Mouse (Mus musculus): ENCODE data around the gene Zfp53. TPM values are rescaled to one million over a fixed set of nuclear protein-coding genes. Genes with fewer than 3 reads are reported as not detected.
"Not testable (repeated sequence)": the region's sequence is repeated elsewhere in the genome, so short reads cannot be mapped to it uniquely, and the experiment has no call there.

The Zfp53 gene
- 2.7 and 6.8 TPM in 2 replicates for polyA plus RNA-seq (2011; ENCODE audit: insufficient read depth, insufficient read length, low replicate concordance, missing spikeins)

DNA sequence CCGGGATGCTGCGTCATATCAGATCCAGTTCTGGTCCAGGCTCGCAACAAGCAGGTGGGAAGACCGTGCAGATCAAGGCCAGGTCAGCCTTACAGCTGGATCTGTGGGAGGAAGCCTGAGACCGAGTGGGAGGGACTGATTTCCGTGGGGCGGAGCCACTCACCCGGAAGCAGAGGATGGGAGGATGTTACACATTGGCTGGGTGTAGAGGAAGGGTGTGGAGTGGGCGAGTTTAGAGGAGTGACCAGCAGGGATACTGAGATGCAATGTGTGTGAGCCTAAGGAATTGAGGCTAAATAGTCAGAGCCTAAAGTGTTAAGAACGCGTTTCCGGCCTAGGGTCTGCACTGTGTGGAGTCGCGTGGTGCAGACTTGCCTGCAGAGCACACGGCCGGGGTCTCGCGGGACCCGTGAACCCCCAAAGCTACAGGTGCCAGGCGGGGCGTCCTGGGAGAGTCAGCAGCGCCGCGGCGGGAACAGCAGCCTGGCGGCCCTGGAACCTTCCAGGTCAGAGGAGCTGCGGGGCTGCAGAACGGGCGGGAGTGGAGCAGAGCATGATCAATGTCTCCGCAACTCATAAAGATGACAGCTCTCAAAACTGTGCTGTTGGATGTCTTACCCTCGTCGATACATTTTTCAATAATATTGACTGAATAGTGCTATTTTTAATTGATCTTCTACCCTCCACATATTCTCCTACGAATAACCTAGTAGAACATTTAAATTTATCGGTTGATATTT lies at the start of gene Zfp53:
Gene Zfp53, plus strand, starts transcription at position 239 of the 740 bp plus-strand sequence.
- Histone ChIP-seq H3K27ac (ENCODE audit: control insufficient read depth, insufficient read depth, low read depth, low read length, poor library complexity) (peak within 1 kb of the TSS; percentile 70), H3K4me3 (replicated peaks; ENCODE audit: control insufficient read depth, low read depth, low read length) (peak within 1 kb of the TSS; percentile 89), H3K4me1 (ENCODE audit: control insufficient read depth, insufficient read depth, low read length) (peaks cover 2% of the 10 kb centered on the region; the same call in 1 of the 2 replicates)
- WGBS, result 1% methylated on average over 32 of the region's 34 CpGs
- TF ChIP-seq CTCF (IDR thresholded peaks at IDR 0.05; ENCODE audit: control insufficient read depth, insufficient read depth, low read length), result no peak
- TF ChIP-seq POLR2A (IDR thresholded peaks at IDR 0.05; ENCODE audit: borderline replicate concordance, control insufficient read depth, low read depth, low read length), result peak; percentile 41

DNA sequence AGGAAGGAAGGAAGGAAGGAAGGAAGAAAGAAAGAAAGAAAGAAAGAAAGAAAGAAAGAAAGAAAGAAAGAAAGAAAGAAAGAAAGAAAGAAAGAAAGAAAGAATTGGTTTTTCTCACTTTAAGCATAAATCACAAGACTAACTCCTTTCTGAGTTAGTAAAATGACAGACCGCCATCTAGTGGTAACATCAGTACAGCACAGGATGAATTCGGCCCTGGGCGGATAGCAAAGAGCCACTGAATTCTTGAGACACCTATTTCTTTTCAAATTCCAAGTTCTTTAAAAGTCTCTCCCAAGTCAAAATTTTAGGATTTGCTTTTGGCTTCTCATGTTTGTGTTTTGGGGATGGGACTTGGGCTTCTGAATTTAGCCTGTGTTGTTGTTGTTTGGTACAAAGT lies 39.1 kb upstream of the Zfp53 start:
- Histone ChIP-seq H3K27ac (ENCODE audit: control insufficient read depth, insufficient read depth, low read depth, low read length, poor library complexity) (peak overlapping the region; percentile 71; the same call in 1 of the 2 replicates), H3K4me1 (ENCODE audit: control insufficient read depth, insufficient read depth, low read length) (peaks cover 2% of the 10 kb centered on the region; the same call in 1 of the 2 replicates), H3K4me3 (replicated peaks; ENCODE audit: control insufficient read depth, low read depth, low read length) (no peak overlapping the region)
- no peak for TF ChIP-seq POLR2A (IDR thresholded peaks at IDR 0.05; ENCODE audit: borderline replicate concordance, control insufficient read depth, low read depth, low read length)
- peak; percentile 20; the same call in 1 of the 2 replicates for TF ChIP-seq CTCF (IDR thresholded peaks at IDR 0.05; ENCODE audit: control insufficient read depth, insufficient read depth, low read length)
- WGBS, result under 1% methylated on average over 3 of the region's 3 CpGs

DNA sequence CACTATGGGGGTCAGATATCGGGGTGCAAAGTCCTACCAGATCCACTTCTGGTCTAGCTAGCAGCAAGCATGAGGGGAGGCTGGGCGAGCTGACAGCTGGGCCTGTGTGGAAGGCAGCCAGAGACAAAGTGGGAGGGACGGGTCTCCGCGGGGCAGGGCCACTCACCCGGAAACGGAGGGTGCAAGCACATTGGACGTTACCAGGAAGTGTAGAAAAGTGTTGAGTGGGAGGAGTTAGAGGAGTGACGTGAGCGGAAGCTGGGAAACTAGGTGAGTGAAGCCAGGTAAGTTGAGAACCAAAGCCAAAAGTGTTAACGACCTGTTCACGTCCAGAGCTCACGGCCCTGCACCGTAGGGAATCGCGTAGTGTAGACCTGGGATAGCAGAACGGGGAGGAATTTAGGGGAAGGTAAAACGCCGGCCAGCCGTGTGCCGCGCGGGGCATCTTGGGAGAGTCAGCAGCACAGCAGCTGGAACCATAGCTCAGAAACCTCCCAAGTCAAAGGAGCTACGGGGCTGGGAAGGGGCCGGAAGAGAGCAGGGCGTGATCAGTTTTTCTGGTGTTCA lies 38.6 kb upstream of the Zfp53 start, which contains the start of gene Zfp51:
Gene Zfp51, plus strand, starts transcription at position 237 of the 567 bp plus-strand sequence.
- peaks cover 2% of the 10 kb centered on the region; the same call in 1 of the 2 replicates for H3K4me1 ChIP-seq (ENCODE audit: control insufficient read depth, insufficient read depth, low read length)
- under 1% methylated on average over 26 of the region's 26 CpGs for WGBS
- H3K27ac ChIP-seq (ENCODE audit: control insufficient read depth, insufficient read depth, low read depth, low read length, poor library complexity), result peak within 1 kb of the TSS; percentile 71
- peak within 1 kb of the TSS; percentile 84 for H3K4me3 ChIP-seq (replicated peaks; ENCODE audit: control insufficient read depth, low read depth, low read length)
- peak; percentile 88; the same call in 1 of the 2 replicates for TF ChIP-seq POLR2A (IDR thresholded peaks at IDR 0.05; ENCODE audit: borderline replicate concordance, control insufficient read depth, low read depth, low read length)
- no peak for TF ChIP-seq CTCF (IDR thresholded peaks at IDR 0.05; ENCODE audit: control insufficient read depth, insufficient read depth, low read length)

- Histone ChIP-seq H3K27ac (ENCODE audit: control insufficient read depth, insufficient read depth, low read depth, low read length, poor library complexity) (no peak overlapping the region), H3K4me3 (replicated peaks; ENCODE audit: control insufficient read depth, low read depth, low read length) (no peak overlapping the region), H3K4me1 (ENCODE audit: control insufficient read depth, insufficient read depth, low read length) (no peaks in the 10 kb centered on the region)
- WGBS, result 79% methylated on average over 5 of the region's 5 CpGs
- TF ChIP-seq CTCF (IDR thresholded peaks at IDR 0.05; ENCODE audit: control insufficient read depth, insufficient read depth, low read length) (no peak), POLR2A (IDR thresholded peaks at IDR 0.05; ENCODE audit: borderline replicate concordance, control insufficient read depth, low read depth, low read length) (no peak)
Measured at GRCm38 (mm10) chr17:21463550-21463949, 25.2 kb upstream of the Zfp53 start.

- 47% methylated on average over 3 of the region's 3 CpGs for WGBS
- Histone ChIP-seq H3K4me1 (ENCODE audit: control insufficient read depth, insufficient read depth, low read length) (no peaks in the 10 kb centered on the region; the same call in 1 of the 2 replicates), H3K4me3 (replicated peaks; ENCODE audit: control insufficient read depth, low read depth, low read length) (no peak overlapping the region), H3K27ac (ENCODE audit: control insufficient read depth, insufficient read depth, low read depth, low read length, poor library complexity) (no peak overlapping the region)
- TF ChIP-seq POLR2A (IDR thresholded peaks at IDR 0.05; ENCODE audit: borderline replicate concordance, control insufficient read depth, low read depth, low read length) (no peak), CTCF (IDR thresholded peaks at IDR 0.05; ENCODE audit: control insufficient read depth, insufficient read depth, low read length) (no peak)
Measured at GRCm38 (mm10) chr17:21472032-21472652, 16.7 kb upstream of the Zfp53 start.

DNA sequence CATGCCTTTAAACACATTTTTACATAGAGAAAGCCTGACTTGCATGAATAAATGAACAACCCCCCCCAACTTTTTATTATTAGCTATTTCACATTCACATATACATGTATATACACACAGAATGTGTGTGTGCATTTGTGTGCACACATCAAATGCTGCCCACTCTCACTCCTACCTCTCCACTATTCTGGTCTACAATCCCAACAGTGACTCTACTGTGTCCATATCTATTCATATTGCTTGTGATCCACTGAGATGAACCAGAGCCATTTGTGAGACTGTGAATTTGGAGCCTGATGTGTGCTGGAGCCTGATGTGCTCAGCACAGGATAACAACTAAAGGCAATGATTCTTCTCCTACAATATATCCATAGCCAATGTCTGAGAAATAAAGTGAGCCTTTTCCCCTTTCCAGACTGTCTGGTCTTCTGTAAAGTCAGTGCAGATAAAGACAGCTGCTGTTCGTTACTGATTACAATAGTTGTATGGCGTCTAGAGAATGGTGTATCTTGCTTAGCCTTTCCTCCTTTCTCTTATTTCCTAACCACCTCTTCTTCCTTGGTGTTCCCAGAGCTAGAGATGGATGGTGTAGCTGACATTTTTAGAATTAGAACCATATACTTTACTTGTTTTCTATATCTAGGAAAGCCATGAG lies 16.0 kb upstream of the Zfp53 start:
- Histone ChIP-seq H3K27ac (ENCODE audit: control insufficient read depth, insufficient read depth, low read depth, low read length, poor library complexity) (no peak overlapping the region), H3K4me3 (replicated peaks; ENCODE audit: control insufficient read depth, low read depth, low read length) (no peak overlapping the region), H3K4me1 (ENCODE audit: control insufficient read depth, insufficient read depth, low read length) (no peaks in the 10 kb centered on the region; the same call in 1 of the 2 replicates)
- 61% methylated on average over 2 of the region's 2 CpGs for WGBS
- TF ChIP-seq POLR2A (IDR thresholded peaks at IDR 0.05; ENCODE audit: borderline replicate concordance, control insufficient read depth, low read depth, low read length) (no peak), CTCF (IDR thresholded peaks at IDR 0.05; ENCODE audit: control insufficient read depth, insufficient read depth, low read length) (no peak)

DNA sequence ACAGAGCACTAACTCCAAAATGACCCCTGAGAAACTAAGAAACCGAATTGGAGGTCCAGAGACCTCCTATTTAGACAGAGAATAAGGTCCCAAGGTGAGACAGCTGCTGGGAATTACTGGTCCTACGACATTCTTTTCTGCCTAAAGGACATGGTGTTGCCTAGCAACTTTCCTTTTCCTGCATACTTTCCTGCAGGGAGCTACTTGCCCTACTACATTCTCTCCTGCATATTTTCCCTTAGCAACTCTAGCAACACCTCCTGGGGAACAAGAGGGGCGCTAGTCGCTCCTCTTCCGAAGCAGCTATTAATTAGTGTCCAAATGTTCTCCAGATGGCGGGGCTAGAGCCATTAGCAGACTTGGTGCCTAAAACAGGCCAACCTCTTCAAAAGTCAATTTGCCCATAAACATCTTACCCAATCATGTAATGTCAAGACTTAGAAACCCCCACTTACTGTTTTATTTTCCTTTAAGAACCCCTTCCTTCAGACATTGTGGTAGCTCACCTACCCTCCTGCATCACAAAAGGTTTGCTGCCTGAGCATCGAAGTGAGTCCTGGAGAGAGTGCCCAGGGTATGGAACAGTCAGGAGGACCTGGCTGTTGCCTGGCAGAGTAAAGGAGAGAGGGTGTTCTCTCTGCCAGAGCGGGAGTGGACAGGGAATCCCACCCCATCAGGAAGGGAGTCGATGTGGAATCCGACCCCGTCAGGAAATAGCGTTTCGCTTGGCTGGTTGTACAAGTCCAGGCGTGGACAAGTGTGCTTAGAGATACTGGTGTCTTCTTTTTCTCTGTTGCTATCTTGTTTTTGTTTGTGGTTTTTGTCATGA lies 15.2 kb upstream of the Zfp53 start:
- WGBS, result 58% methylated on average over 14 of the region's 14 CpGs

DNA sequence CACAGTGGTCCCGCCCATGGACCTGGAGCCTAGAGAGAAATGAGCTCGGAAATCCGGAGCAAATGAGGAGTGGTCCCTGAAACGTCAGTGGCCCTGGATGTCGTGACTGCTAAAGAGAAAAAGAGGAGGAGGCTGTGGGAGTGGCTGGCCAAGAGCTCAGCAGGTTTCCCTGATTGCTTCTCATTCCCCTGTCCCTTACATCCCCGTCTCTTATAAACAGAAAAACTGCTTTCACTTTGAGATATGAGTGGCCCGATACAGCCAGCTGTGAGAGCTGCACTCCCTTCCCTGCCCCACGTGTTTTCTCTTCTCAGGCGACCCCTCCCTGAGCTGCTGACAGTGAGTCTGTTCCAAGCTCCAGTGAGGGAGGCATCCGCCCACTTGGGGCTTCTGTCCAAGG lies 14.1 kb upstream of the Zfp53 start:
- not testable (repeated sequence) for H3K4me3 ChIP-seq (replicated peaks; ENCODE audit: control insufficient read depth, low read depth, low read length); H3K4me1 ChIP-seq (ENCODE audit: control insufficient read depth, insufficient read depth, low read length)
- 4% methylated on average over 10 of the region's 10 CpGs for WGBS
- peak overlapping the region; percentile 30; the same call in 1 of the 2 replicates for H3K27ac ChIP-seq (ENCODE audit: control insufficient read depth, insufficient read depth, low read depth, low read length, poor library complexity)

More for the DNA sequence above, 15.2 kb upstream of the Zfp53 start:
- no peak overlapping the region for H3K4me3 ChIP-seq (replicated peaks; ENCODE audit: control insufficient read depth, low read depth, low read length)
- TF ChIP-seq POLR2A (IDR thresholded peaks at IDR 0.05; ENCODE audit: borderline replicate concordance, control insufficient read depth, low read depth, low read length) (no peak), CTCF (IDR thresholded peaks at IDR 0.05; ENCODE audit: control insufficient read depth, insufficient read depth, low read length) (no peak)
- peak overlapping the region; percentile 39; the same call in 1 of the 2 replicates for H3K27ac ChIP-seq (ENCODE audit: control insufficient read depth, insufficient read depth, low read depth, low read length, poor library complexity)
- H3K4me1 ChIP-seq (ENCODE audit: control insufficient read depth, insufficient read depth, low read length), result no peaks in the 10 kb centered on the region; the same call in 1 of the 2 replicates

DNA sequence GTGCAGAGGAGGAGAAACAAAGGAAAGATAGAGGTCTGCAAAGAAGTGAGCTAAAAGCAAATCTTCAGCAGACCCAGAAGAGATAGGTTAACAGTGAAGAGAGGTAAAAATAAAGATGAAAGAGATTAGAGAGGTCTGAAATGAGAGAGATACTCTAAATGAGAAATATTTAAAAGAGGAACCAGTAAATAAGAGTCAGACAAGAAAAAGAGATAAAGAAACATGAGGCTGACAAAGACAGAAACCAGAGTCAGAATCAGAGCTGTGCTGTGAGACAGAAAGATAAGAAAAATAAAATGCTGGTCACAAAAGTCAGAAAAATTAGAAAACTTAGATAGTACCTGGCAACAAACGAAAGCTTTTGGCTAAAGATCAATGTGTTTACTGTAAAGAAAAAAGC lies 13.5 kb upstream of the Zfp53 start:
- not testable (repeated sequence) for H3K27ac ChIP-seq (ENCODE audit: control insufficient read depth, insufficient read depth, low read depth, low read length, poor library complexity); H3K4me1 ChIP-seq (ENCODE audit: control insufficient read depth, insufficient read depth, low read length); H3K4me3 ChIP-seq (replicated peaks; ENCODE audit: control insufficient read depth, low read depth, low read length)
- 39% methylated on average over 1 of the region's 1 CpGs for WGBS

DNA sequence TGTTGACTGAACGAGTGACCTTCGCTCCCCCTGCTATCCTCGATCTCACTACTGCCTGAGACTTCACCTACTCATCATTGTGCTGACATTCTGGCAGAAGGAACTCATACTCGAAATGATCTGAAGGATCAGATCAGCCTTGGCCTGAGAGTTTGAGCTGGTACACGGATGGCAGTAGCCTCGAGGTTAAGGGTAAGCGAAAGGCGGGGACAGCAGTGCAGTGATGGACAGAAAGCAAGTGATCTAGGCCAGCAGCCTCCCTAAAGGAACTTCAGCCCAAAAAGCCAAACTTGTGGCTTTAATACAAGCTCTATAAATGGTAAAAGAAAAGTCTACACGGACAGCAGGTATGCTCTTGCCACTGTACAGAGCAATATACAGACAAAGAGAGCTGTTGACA lies 12.4 kb upstream of the Zfp53 start:
- WGBS, result 40% methylated on average over 5 of the region's 9 CpGs
- H3K27ac ChIP-seq (ENCODE audit: control insufficient read depth, insufficient read depth, low read depth, low read length, poor library complexity); H3K4me1 ChIP-seq (ENCODE audit: control insufficient read depth, insufficient read depth, low read length): not testable (repeated sequence)

More for the DNA sequence above, 12.4 kb upstream of the Zfp53 start:
- not testable (repeated sequence) for H3K4me3 ChIP-seq (replicated peaks; ENCODE audit: control insufficient read depth, low read depth, low read length)

All from bone marrow, adult 2 months (tissue).